Mouse (Mus musculus) adipose tissue, adult 10 weeks (tissue): ENCODE results near the gene Olfr1056. TPM values are rescaled to one million over a fixed set of nuclear protein-coding genes. Genes with fewer than 3 reads are reported as not detected.

ENCODE experiments used
- polyA plus RNA-seq: library from polyadenylated mRNA; stranded (reverse); fragments of 350-450 nt; fragmentation: Illumina TruSeq; extraction: RNeasy Lipid Tissue Mini Kit (QIAGEN cat#74804); gene quantifications from one replicate; pipeline ENCODE4 v1.2.3, GENCODE M21; 2014; ENCODE audit warnings: low read depth, low replicate concordance

The Olfr1056 gene
- polyA plus RNA-seq: not detected

GRCm38 (mm10) chr2:86362369-86362768 is at the start of gene Olfr1056:
Olfr1056 (minus strand) TSS chr2:86362469.

GRCm38 (mm10) chr2:86388461-86388860 is 26.2 kb upstream of the Olfr1056 start, which contains the start of gene Olfr1058:
Olfr1058 (minus strand) TSS chr2:86388561.

GRCm38 (mm10) chr2:86378293-86378692 is 16.0 kb upstream of the Olfr1056 start, which contains the start of gene Olfr1057:
Olfr1057 (minus strand) TSS chr2:86378393.

GRCm38 (mm10) chr2:86350184-86350583 is 12.1 kb downstream of the Olfr1056 start, which contains the start of gene Olfr1055:
Olfr1055 (minus strand) TSS chr2:86350284.

GRCm38 (mm10) chr2:86335333-86335732 is 26.9 kb downstream of the Olfr1056 start, which contains the start of gene Olfr1054:
Olfr1054 (minus strand) TSS chr2:86335433.

GRCm38 (mm10) chr2:86315184-86315583 is 47.1 kb downstream of the Olfr1056 start, which contains the start of gene Olfr1053:
Olfr1053 (minus strand) TSS chr2:86315284.

Other genes with a start within 250 kb of the Olfr1056 start
- gene Olfr1039, start 226.5 kb downstream of the Olfr1056 start, polyA plus RNA-seq: not detected
- not detected for gene Olfr1040, start 215.7 kb downstream of the Olfr1056 start, polyA plus RNA-seq
- gene Olfr1042, start 200.6 kb downstream of the Olfr1056 start, polyA plus RNA-seq: not detected
- gene Olfr1043, start 194.9 kb downstream of the Olfr1056 start, polyA plus RNA-seq: not detected
- not detected for gene Olfr1044, start 184.6 kb downstream of the Olfr1056 start, polyA plus RNA-seq
- gene Olfr52, start 176.8 kb downstream of the Olfr1056 start, polyA plus RNA-seq: not detected
- not detected for gene Olfr1045, start 159.5 kb downstream of the Olfr1056 start, polyA plus RNA-seq
- gene Olfr1046, start 143.2 kb downstream of the Olfr1056 start, polyA plus RNA-seq: not detected
- not detected for gene Olfr1047, start 131.1 kb downstream of the Olfr1056 start, polyA plus RNA-seq
- not detected for gene Olfr1048, start 122.2 kb downstream of the Olfr1056 start, polyA plus RNA-seq
- gene Olfr1049, start 104.1 kb downstream of the Olfr1056 start, polyA plus RNA-seq: not detected
- gene Olfr1051, start 83.4 kb downstream of the Olfr1056 start, polyA plus RNA-seq: not detected
- gene Olfr1052, start 70.0 kb downstream of the Olfr1056 start, polyA plus RNA-seq: not detected
- gene Olfr1053, start 47.2 kb downstream of the Olfr1056 start, polyA plus RNA-seq: not detected
- gene Olfr1054, start 27.0 kb downstream of the Olfr1056 start, polyA plus RNA-seq: not detected
- gene Olfr1055, start 12.2 kb downstream of the Olfr1056 start, polyA plus RNA-seq: not detected
- not detected for gene Olfr1057, start 15.9 kb upstream of the Olfr1056 start, polyA plus RNA-seq
- not detected for gene Olfr1058, start 26.1 kb upstream of the Olfr1056 start, polyA plus RNA-seq
- gene Olfr1061, start 51.6 kb upstream of the Olfr1056 start, polyA plus RNA-seq: not detected
- not detected for gene Olfr1062, start 64.3 kb upstream of the Olfr1056 start, polyA plus RNA-seq
- gene Olfr1065, start 88.1 kb upstream of the Olfr1056 start, polyA plus RNA-seq: not detected
- not detected for gene Olfr1066, start 93.8 kb upstream of the Olfr1056 start, polyA plus RNA-seq
- gene Olfr228, start 124.9 kb upstream of the Olfr1056 start, polyA plus RNA-seq: not detected
- not detected for gene Olfr1076, start 146.0 kb upstream of the Olfr1056 start, polyA plus RNA-seq
- gene Olfr1079, start 180.0 kb upstream of the Olfr1056 start, polyA plus RNA-seq: not detected
- not detected for gene Olfr1080, start 195.8 kb upstream of the Olfr1056 start, polyA plus RNA-seq
- gene Olfr1082, start 236.5 kb upstream of the Olfr1056 start, polyA plus RNA-seq: not detected